Mouse (Mus musculus): ENCODE results near the gene Sav1. TPM values are rescaled to one million over a fixed set of nuclear protein-coding genes. Genes with fewer than 3 reads are reported as not detected.
A peak's percentile ranks its signal among the peaks of the same experiment; 100 is the strongest.

The Sav1 gene
- 10.4 and 12.5 TPM in 2 replicates for polyA plus RNA-seq (2014; fragmentation: Nextera tagmentation; extraction: Ambion mirVana)

- Histone ChIP-seq H3K4me1 (ENCODE audit: control insufficient read depth, insufficient read depth, low read length) (no peaks in the 10 kb centered on the region; the same call in 1 of the 2 replicates), H3K4me2 (ENCODE audit: low read depth, low read length) (peak within 1 kb of the TSS; percentile 71), H3K9ac (replicated peaks; ENCODE audit: low read length) (peak within 1 kb of the TSS; percentile 95), H3K27me3 (ENCODE audit: control insufficient read depth, insufficient read depth, low read length) (no peaks in the 10 kb centered on the region), H3K27ac (replicated peaks; ENCODE audit: low read depth, low read length) (peak within 1 kb of the TSS; percentile 91), H3K36me3 (replicated peaks; ENCODE audit: control insufficient read depth, insufficient read depth, low read depth, low read length) (peaks cover 2% of the 10 kb centered on the region; the same call in 1 of the 2 replicates), H3K9me3 (replicated peaks; ENCODE audit: control insufficient read depth, low read length) (no peaks in the 10 kb centered on the region), H3K4me3 (ENCODE audit: low read depth, low read length) (peak within 1 kb of the TSS; percentile 83)
- WGBS = under 1% methylated on average over 82 of the region's 102 CpGs
- ATAC-seq (replicated peaks; ENCODE audit: insufficient number of reproducible peaks, low FRiP score, low TSS enrichment, low read depth) = peak; percentile 92
- DNase-seq (ENCODE audit: low spot score) = peak; percentile 90
Measured at GRCm38 (mm10) chr12:69986786-69987497, at the start of gene Sav1. Gene Sav1 (minus strand): TSS chr12:69987002.

DNA sequence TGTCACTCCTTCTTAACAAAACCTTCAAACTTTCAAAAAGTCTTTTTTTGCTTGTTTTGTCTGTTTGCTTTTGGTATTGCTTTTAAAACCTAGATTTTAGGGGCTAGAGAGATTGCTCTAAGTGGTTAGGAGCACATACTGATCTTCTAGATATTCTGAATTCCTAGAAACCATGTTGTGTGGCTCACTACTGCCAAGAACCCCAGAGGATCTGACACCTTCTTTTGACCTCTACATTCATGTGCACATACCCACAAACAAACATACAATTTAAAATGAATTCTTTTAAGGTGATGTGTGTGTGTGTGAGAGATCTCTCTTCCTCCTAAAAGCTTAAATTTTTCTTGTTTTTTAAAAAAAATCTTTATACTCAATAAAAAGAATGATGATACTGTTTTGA lies 39.4 kb upstream of the Sav1 start:
- H3K9me3 ChIP-seq (replicated peaks; ENCODE audit: control insufficient read depth, low read length) = no peaks in the 10 kb centered on the region
- H3K27ac ChIP-seq (replicated peaks; ENCODE audit: low read depth, low read length) = no peak overlapping the region
- H3K4me1 ChIP-seq (ENCODE audit: control insufficient read depth, insufficient read depth, low read length) = no peaks in the 10 kb centered on the region
- no peak overlapping the region for H3K4me3 ChIP-seq (ENCODE audit: low read depth, low read length)
- DNase-seq (ENCODE audit: low spot score) = no peak
- H3K4me2 ChIP-seq (ENCODE audit: low read depth, low read length) = no peak overlapping the region
- no peak overlapping the region for H3K9ac ChIP-seq (replicated peaks; ENCODE audit: low read length)
- H3K27me3 ChIP-seq (ENCODE audit: control insufficient read depth, insufficient read depth, low read length) = no peaks in the 10 kb centered on the region
- no peak for ATAC-seq (replicated peaks; ENCODE audit: insufficient number of reproducible peaks, low FRiP score, low TSS enrichment, low read depth)
- no peaks in the 10 kb centered on the region for H3K36me3 ChIP-seq (replicated peaks; ENCODE audit: control insufficient read depth, insufficient read depth, low read depth, low read length)

GRCm38 (mm10) chr12:70025431-70025830 lies 38.6 kb upstream of the Sav1 start:
- no peak overlapping the region for H3K4me2 ChIP-seq (ENCODE audit: low read depth, low read length)
- no peak overlapping the region for H3K4me3 ChIP-seq (ENCODE audit: low read depth, low read length)
- no peak overlapping the region for H3K9ac ChIP-seq (replicated peaks; ENCODE audit: low read length)
- 95% methylated on average over 6 of the region's 6 CpGs for WGBS
- H3K9me3 ChIP-seq (replicated peaks; ENCODE audit: control insufficient read depth, low read length) = no peaks in the 10 kb centered on the region
- H3K4me1 ChIP-seq (ENCODE audit: control insufficient read depth, insufficient read depth, low read length) = no peaks in the 10 kb centered on the region
- H3K36me3 ChIP-seq (replicated peaks; ENCODE audit: control insufficient read depth, insufficient read depth, low read depth, low read length) = no peaks in the 10 kb centered on the region
- DNase-seq (ENCODE audit: low spot score) = no peak
- H3K27ac ChIP-seq (replicated peaks; ENCODE audit: low read depth, low read length) = no peak overlapping the region
- ATAC-seq (replicated peaks; ENCODE audit: insufficient number of reproducible peaks, low FRiP score, low TSS enrichment, low read depth) = no peak
- H3K27me3 ChIP-seq (ENCODE audit: control insufficient read depth, insufficient read depth, low read length) = no peaks in the 10 kb centered on the region

DNA sequence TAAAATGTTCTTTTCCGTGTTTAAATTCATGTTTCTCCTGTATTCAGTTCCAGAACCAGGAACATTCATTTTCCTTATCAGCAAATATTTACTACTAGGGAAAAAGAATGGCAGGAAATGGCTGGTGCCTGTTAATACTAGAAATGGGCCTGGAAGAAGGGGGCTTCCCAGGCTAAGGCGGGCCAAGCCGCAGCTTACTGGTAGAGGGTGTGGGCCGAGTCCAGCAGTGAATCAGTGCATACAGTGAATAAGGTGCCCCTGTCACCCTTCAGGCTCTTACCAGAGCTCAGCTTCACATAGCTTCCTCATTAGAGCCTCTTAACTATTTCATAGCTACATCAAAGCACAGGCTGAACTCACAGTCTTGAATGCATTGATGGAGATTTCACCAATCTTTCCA lies 36.8 kb upstream of the Sav1 start:
- H3K4me2 ChIP-seq (ENCODE audit: low read depth, low read length) = no peak overlapping the region
- DNase-seq (ENCODE audit: low spot score) (no peak), ATAC-seq (replicated peaks; ENCODE audit: insufficient number of reproducible peaks, low FRiP score, low TSS enrichment, low read depth) (no peak)
- H3K9ac ChIP-seq (replicated peaks; ENCODE audit: low read length) = no peak overlapping the region
- WGBS = 95% methylated on average over 4 of the region's 4 CpGs
- H3K4me1 ChIP-seq (ENCODE audit: control insufficient read depth, insufficient read depth, low read length) = no peaks in the 10 kb centered on the region
- H3K27ac ChIP-seq (replicated peaks; ENCODE audit: low read depth, low read length) = no peak overlapping the region
- H3K9me3 ChIP-seq (replicated peaks; ENCODE audit: control insufficient read depth, low read length) = no peaks in the 10 kb centered on the region
- H3K36me3 ChIP-seq (replicated peaks; ENCODE audit: control insufficient read depth, insufficient read depth, low read depth, low read length) = no peaks in the 10 kb centered on the region
- no peak overlapping the region for H3K4me3 ChIP-seq (ENCODE audit: low read depth, low read length)
- H3K27me3 ChIP-seq (ENCODE audit: control insufficient read depth, insufficient read depth, low read length) = no peaks in the 10 kb centered on the region

GRCm38 (mm10) chr12:70018153-70018552 lies 31.4 kb upstream of the Sav1 start:
- Histone ChIP-seq H3K36me3 (replicated peaks; ENCODE audit: control insufficient read depth, insufficient read depth, low read depth, low read length) (no peaks in the 10 kb centered on the region), H3K4me2 (ENCODE audit: low read depth, low read length) (no peak overlapping the region), H3K27ac (replicated peaks; ENCODE audit: low read depth, low read length) (no peak overlapping the region), H3K4me3 (ENCODE audit: low read depth, low read length) (no peak overlapping the region), H3K9me3 (replicated peaks; ENCODE audit: control insufficient read depth, low read length) (no peaks in the 10 kb centered on the region), H3K4me1 (ENCODE audit: control insufficient read depth, insufficient read depth, low read length) (no peaks in the 10 kb centered on the region), H3K9ac (replicated peaks; ENCODE audit: low read length) (no peak overlapping the region), H3K27me3 (ENCODE audit: control insufficient read depth, insufficient read depth, low read length) (no peaks in the 10 kb centered on the region)
- DNase-seq (ENCODE audit: low spot score) (no peak), ATAC-seq (replicated peaks; ENCODE audit: insufficient number of reproducible peaks, low FRiP score, low TSS enrichment, low read depth) (no peak)
- WGBS = 82% methylated on average over 4 of the region's 4 CpGs

DNA sequence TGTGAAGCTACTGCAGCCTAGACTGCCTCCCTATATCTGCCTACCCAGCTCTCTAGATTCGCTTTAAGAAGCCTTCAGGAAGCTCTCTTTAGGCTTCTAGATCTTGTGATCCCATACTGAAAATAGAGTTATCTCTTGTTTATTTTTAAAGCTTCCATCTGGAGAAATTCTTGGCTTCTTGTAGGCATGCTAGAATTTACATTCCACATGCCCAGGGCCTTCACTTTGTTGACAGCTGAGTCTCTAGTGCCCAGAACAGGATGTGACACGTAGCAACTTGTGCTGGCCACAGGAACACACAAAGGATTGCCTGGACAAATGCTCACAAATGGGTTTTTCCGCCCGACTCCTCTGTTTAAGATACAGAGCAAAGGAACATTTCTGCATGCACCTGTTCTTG lies 29.1 kb upstream of the Sav1 start:
- H3K27me3 ChIP-seq (ENCODE audit: control insufficient read depth, insufficient read depth, low read length) = no peaks in the 10 kb centered on the region
- WGBS = 65% methylated on average over 4 of the region's 4 CpGs
- H3K36me3 ChIP-seq (replicated peaks; ENCODE audit: control insufficient read depth, insufficient read depth, low read depth, low read length) = no peaks in the 10 kb centered on the region; the same call in 1 of the 2 replicates
- no peaks in the 10 kb centered on the region; the same call in 1 of the 2 replicates for H3K9me3 ChIP-seq (replicated peaks; ENCODE audit: control insufficient read depth, low read length)
- H3K4me1 ChIP-seq (ENCODE audit: control insufficient read depth, insufficient read depth, low read length) = no peaks in the 10 kb centered on the region
- ATAC-seq (replicated peaks; ENCODE audit: insufficient number of reproducible peaks, low FRiP score, low TSS enrichment, low read depth) = no peak
- no peak overlapping the region for H3K4me2 ChIP-seq (ENCODE audit: low read depth, low read length)
- H3K27ac ChIP-seq (replicated peaks; ENCODE audit: low read depth, low read length) = no peak overlapping the region
- no peak overlapping the region for H3K9ac ChIP-seq (replicated peaks; ENCODE audit: low read length)
- H3K4me3 ChIP-seq (ENCODE audit: low read depth, low read length) = no peak overlapping the region
- no peak for DNase-seq (ENCODE audit: low spot score)

GRCm38 (mm10) chr12:70011681-70012080 lies 24.9 kb upstream of the Sav1 start:
- Histone ChIP-seq H3K9ac (replicated peaks; ENCODE audit: low read length) (no peak overlapping the region), H3K4me3 (ENCODE audit: low read depth, low read length) (no peak overlapping the region), H3K9me3 (replicated peaks; ENCODE audit: control insufficient read depth, low read length) (no peaks in the 10 kb centered on the region; the same call in 1 of the 2 replicates), H3K36me3 (replicated peaks; ENCODE audit: control insufficient read depth, insufficient read depth, low read depth, low read length) (no peaks in the 10 kb centered on the region; the same call in 1 of the 2 replicates), H3K4me1 (ENCODE audit: control insufficient read depth, insufficient read depth, low read length) (no peaks in the 10 kb centered on the region), H3K27me3 (ENCODE audit: control insufficient read depth, insufficient read depth, low read length) (no peaks in the 10 kb centered on the region), H3K4me2 (ENCODE audit: low read depth, low read length) (no peak overlapping the region), H3K27ac (replicated peaks; ENCODE audit: low read depth, low read length) (no peak overlapping the region)
- no peak for DNase-seq (ENCODE audit: low spot score)
- 59% methylated on average over 5 of the region's 5 CpGs for WGBS
- ATAC-seq (replicated peaks; ENCODE audit: insufficient number of reproducible peaks, low FRiP score, low TSS enrichment, low read depth) = no peak

DNA sequence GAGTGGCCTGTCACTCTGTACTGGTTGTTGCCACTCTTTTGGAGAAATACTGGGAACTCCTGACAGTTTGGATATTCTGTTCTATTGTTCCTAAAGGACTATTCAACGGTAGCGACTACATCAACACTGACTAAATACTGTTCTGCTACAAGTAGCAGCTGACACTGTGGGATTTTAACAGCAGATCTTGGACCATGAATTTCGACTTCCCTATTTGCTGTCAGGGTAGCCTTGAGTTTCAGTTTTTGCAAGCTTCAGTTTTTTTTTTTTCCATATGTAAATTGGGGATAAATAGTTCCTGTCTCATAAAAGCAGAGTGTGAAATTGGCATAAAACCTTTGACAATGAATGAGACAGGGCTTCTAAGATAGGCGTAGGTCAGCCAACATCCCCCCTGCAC lies 23.6 kb upstream of the Sav1 start:
- Histone ChIP-seq H3K4me1 (ENCODE audit: control insufficient read depth, insufficient read depth, low read length) (no peaks in the 10 kb centered on the region), H3K27me3 (ENCODE audit: control insufficient read depth, insufficient read depth, low read length) (no peaks in the 10 kb centered on the region), H3K9me3 (replicated peaks; ENCODE audit: control insufficient read depth, low read length) (no peaks in the 10 kb centered on the region; the same call in 1 of the 2 replicates), H3K36me3 (replicated peaks; ENCODE audit: control insufficient read depth, insufficient read depth, low read depth, low read length) (no peaks in the 10 kb centered on the region; the same call in 1 of the 2 replicates), H3K4me2 (ENCODE audit: low read depth, low read length) (no peak overlapping the region), H3K4me3 (ENCODE audit: low read depth, low read length) (no peak overlapping the region), H3K9ac (replicated peaks; ENCODE audit: low read length) (no peak overlapping the region), H3K27ac (replicated peaks; ENCODE audit: low read depth, low read length) (no peak overlapping the region)
- WGBS = 90% methylated on average over 4 of the region's 4 CpGs
- ATAC-seq (replicated peaks; ENCODE audit: insufficient number of reproducible peaks, low FRiP score, low TSS enrichment, low read depth) = no peak
- DNase-seq (ENCODE audit: low spot score) = no peak

Measured in embryonic facial prominence, embryonic 11.5 days (tissue).